Mouse (Mus musculus): ENCODE data around the gene AU015836. TPM values are rescaled to one million over a fixed set of nuclear protein-coding genes. Genes with fewer than 3 reads are reported as not detected.

The AU015836 gene
- total and polyA plus RNA-seq, 3 experiments: not detected

GRCm38 (mm10) chrX:93928794-93929193, 39.7 kb upstream of the AU015836 start:
- peak; percentile 54 for DNase-seq (ENCODE audit: low read depth, low spot score)
- Histone ChIP-seq H3K4me3 (ENCODE audit: control insufficient read depth in 1 of 2, insufficient read depth in 1 of 2, low read depth in 2 of 2, low read length in 2 of 2) (peak overlapping the region in 1 of 2 experiments; percentile 14; a peak in 1 of 4 replicates), H3K27ac (ENCODE audit: control insufficient read depth, low read depth, low read length) (peak overlapping the region; percentile 61), H3K9ac (ENCODE audit: control insufficient read depth, low read depth, low read length, poor library complexity, severe bottlenecking) (no peak overlapping the region), H3K36me3 (ENCODE audit: control insufficient read depth in 1 of 2, insufficient read depth in 2 of 2, low read length in 2 of 2) (peaks cover 0 to 14% of the 10 kb centered on the region in 2 experiments; a peak in 2 of 4 replicates), H3K9me3 (replicated peaks; ENCODE audit: insufficient read depth, low read length) (no peaks in the 10 kb centered on the region), H3K4me1 (ENCODE audit: control insufficient read depth in 1 of 2, insufficient read depth in 2 of 2, low read length in 2 of 2) (peaks cover 4 to 13% of the 10 kb centered on the region in 2 experiments), H3K27me3 (ENCODE audit: control insufficient read depth in 1 of 2, insufficient read depth in 2 of 2, low read length in 2 of 2) (no peaks in the 10 kb centered on the region; a peak in 1 of 4 replicates), H3K79me2 (ENCODE audit: control insufficient read depth, insufficient read depth, low read length, poor library complexity) (no peaks in the 10 kb centered on the region)
- TF ChIP-seq GATA1 (IDR thresholded peaks at IDR 0.05; ENCODE audit: low read depth, low read length) (peak; percentile 88), TAL1 (IDR thresholded peaks at IDR 0.05; ENCODE audit: low read length) (peak; percentile 59), POLR2A (IDR thresholded peaks at IDR 0.05; ENCODE audit: control insufficient read depth in 1 of 2, insufficient read depth in 1 of 2, low read depth in 1 of 2, low read length in 2 of 2, poor library complexity in 1 of 2) (no peak), JUND (IDR thresholded peaks at IDR 0.05; ENCODE audit: low read depth, low read length) (no peak), EP300 (IDR thresholded peaks at IDR 0.05; ENCODE audit: low read depth in 1 of 2, low read length in 2 of 2) (peak; percentile 75 to 81), MYC (IDR thresholded peaks at IDR 0.05; ENCODE audit: low read depth, low read length) (0 out of 2 replicates have a peak, but pooled peaks have one; percentile 40), ETS1 (IDR thresholded peaks at IDR 0.05; ENCODE audit: low read depth, low read length) (0 out of 2 replicates have a peak, but pooled peaks have one; percentile 44), TCF12 (IDR thresholded peaks at IDR 0.05; ENCODE audit: low read depth, low read length) (peak; percentile 78), RCOR1 (IDR thresholded peaks at IDR 0.05; ENCODE audit: low read depth, low read length) (peak; percentile 32; the same call in 1 of the 2 replicates), BHLHE40 (IDR thresholded peaks at IDR 0.05; ENCODE audit: borderline replicate concordance, low read depth, low read length) (no peak), SIN3A (IDR thresholded peaks at IDR 0.05; ENCODE audit: low read length) (peak; percentile 34; the same call in 1 of the 2 replicates), MAX (IDR thresholded peaks at IDR 0.05; ENCODE audit: low read length) (no peak)

DNA sequence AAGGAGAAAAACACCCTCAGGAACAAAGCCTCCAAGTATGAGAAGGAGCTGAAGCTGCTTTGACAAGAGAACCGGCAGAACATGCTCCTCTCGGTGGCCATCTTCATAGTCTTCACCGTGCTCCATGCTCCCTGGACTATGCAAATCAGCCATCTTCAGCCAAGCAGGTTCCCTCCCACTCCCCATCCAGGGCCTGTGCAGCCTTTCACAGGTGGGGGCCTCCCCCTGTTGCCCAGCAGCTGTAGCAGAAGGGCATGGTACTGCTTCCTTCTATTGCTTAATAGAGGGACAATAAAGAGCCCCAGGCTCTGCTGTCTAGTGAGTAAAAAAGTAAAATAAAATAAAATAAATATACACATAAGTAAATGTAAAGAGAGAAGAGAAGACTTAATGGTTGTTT, 36.8 kb upstream of the AU015836 start:
- Histone ChIP-seq H3K9me3 (replicated peaks; ENCODE audit: insufficient read depth, low read length) (no peaks in the 10 kb centered on the region), H3K4me1 (ENCODE audit: control insufficient read depth in 1 of 2, insufficient read depth in 2 of 2, low read length in 2 of 2) (peaks cover 4 to 13% of the 10 kb centered on the region in 2 experiments)
- DNase-seq (ENCODE audit: low read depth, low spot score): no peak

More for the DNA sequence above, 36.8 kb upstream of the AU015836 start:
- H3K9ac ChIP-seq (ENCODE audit: control insufficient read depth, low read depth, low read length, poor library complexity, severe bottlenecking): no peak overlapping the region
- no peak overlapping the region for H3K4me3 ChIP-seq (ENCODE audit: control insufficient read depth in 1 of 2, insufficient read depth in 1 of 2, low read depth in 2 of 2, low read length in 2 of 2)
- no peak overlapping the region for H3K27ac ChIP-seq (ENCODE audit: control insufficient read depth, low read depth, low read length)
- peaks cover 0 to 14% of the 10 kb centered on the region in 2 experiments; a peak in 2 of 4 replicates for H3K36me3 ChIP-seq (ENCODE audit: control insufficient read depth in 1 of 2, insufficient read depth in 2 of 2, low read length in 2 of 2)
- TF ChIP-seq RCOR1 (IDR thresholded peaks at IDR 0.05; ENCODE audit: low read depth, low read length) (no peak), HCFC1 (IDR thresholded peaks at IDR 0.05; ENCODE audit: low read depth, low read length) (no peak), MAFK (IDR thresholded peaks at IDR 0.05; ENCODE audit: borderline replicate concordance, low read depth, low read length) (no peak), SMC3 (IDR thresholded peaks at IDR 0.05; ENCODE audit: low read depth, low read length) (no peak), RAD21 (IDR thresholded peaks at IDR 0.05; ENCODE audit: low read depth, low read length) (no peak), GATA1 (IDR thresholded peaks at IDR 0.05; ENCODE audit: low read depth, low read length) (no peak), BHLHE40 (IDR thresholded peaks at IDR 0.05; ENCODE audit: borderline replicate concordance, low read depth, low read length) (no peak), USF2 (IDR thresholded peaks at IDR 0.05; ENCODE audit: borderline replicate concordance in 1 of 2, insufficient read depth in 1 of 2, low read depth in 1 of 2, low read length in 2 of 2) (no peak), EP300 (IDR thresholded peaks at IDR 0.05; ENCODE audit: low read depth in 1 of 2, low read length in 2 of 2) (no peak), SIN3A (IDR thresholded peaks at IDR 0.05; ENCODE audit: low read length) (no peak), ZC3H11A (IDR thresholded peaks at IDR 0.05; ENCODE audit: low read depth, low read length) (no peak), TCF12 (IDR thresholded peaks at IDR 0.05; ENCODE audit: low read depth, low read length) (no peak), CTCF (IDR thresholded peaks at IDR 0.05 in 2 of 3, conservative IDR thresholded peaks at IDR 0.05 in 1 of 3; ENCODE audit: control insufficient read depth in 1 of 3, insufficient read depth in 1 of 3, low read depth in 2 of 3, low read length in 3 of 3, poor library complexity in 1 of 3, severe bottlenecking in 1 of 3) (no peak), POLR2AphosphoS2 (IDR thresholded peaks at IDR 0.05; ENCODE audit: low read length) (no peak), NELFE (IDR thresholded peaks at IDR 0.05; ENCODE audit: low read depth, low read length) (no peak), TBP (IDR thresholded peaks at IDR 0.05; ENCODE audit: low read depth, low read length) (no peak), KAT2A (conservative IDR thresholded peaks at IDR 0.05; ENCODE audit: low read depth, low read length) (no peak), UBTF (IDR thresholded peaks at IDR 0.05; ENCODE audit: borderline replicate concordance, insufficient read depth, low read depth, low read length) (no peak)
- H3K79me2 ChIP-seq (ENCODE audit: control insufficient read depth, insufficient read depth, low read length, poor library complexity): no peaks in the 10 kb centered on the region
- no peaks in the 10 kb centered on the region; a peak in 1 of 4 replicates for H3K27me3 ChIP-seq (ENCODE audit: control insufficient read depth in 1 of 2, insufficient read depth in 2 of 2, low read length in 2 of 2)

Data from MEL (cell line).